Mouse (Mus musculus) C2C12 (cell line): ENCODE data around the gene Diras2.

Experiments used
- CEBPB ChIP-seq: IDR thresholded peaks from one replicate; pipeline ENCODE4 v1.6.1; 2011; ENCODE audit warnings: low read depth, mild to moderate bottlenecking, control low read depth, moderate library complexity
- CTCF ChIP-seq: IDR thresholded peaks from one replicate; pipeline ENCODE4 v1.5.1; 2011; ENCODE audit not compliant: control insufficient read depth, insufficient read depth, insufficient read length
- MAX ChIP-seq: IDR thresholded peaks from one replicate; pipeline ENCODE4 v1.6.1; 2011; ENCODE audit warnings: mild to moderate bottlenecking, control low read depth
- MYOD1 ChIP-seq: IDR thresholded peaks from one replicate; pipeline ENCODE4 v1.6.1; 2011; ENCODE audit warnings: low read depth; ENCODE audit not compliant: control insufficient read depth, insufficient read length
- MYOG ChIP-seq: IDR thresholded peaks from one replicate; pipeline ENCODE4 v1.6.1; 2011; ENCODE audit not compliant: control insufficient read depth, insufficient read length; ENCODE audit errors: extremely low read depth
- USF1 ChIP-seq: IDR thresholded peaks from one replicate; pipeline ENCODE4 v1.6.1; 2011; ENCODE audit warnings: low read depth, mild to moderate bottlenecking, control low read depth, moderate library complexity

DNA sequence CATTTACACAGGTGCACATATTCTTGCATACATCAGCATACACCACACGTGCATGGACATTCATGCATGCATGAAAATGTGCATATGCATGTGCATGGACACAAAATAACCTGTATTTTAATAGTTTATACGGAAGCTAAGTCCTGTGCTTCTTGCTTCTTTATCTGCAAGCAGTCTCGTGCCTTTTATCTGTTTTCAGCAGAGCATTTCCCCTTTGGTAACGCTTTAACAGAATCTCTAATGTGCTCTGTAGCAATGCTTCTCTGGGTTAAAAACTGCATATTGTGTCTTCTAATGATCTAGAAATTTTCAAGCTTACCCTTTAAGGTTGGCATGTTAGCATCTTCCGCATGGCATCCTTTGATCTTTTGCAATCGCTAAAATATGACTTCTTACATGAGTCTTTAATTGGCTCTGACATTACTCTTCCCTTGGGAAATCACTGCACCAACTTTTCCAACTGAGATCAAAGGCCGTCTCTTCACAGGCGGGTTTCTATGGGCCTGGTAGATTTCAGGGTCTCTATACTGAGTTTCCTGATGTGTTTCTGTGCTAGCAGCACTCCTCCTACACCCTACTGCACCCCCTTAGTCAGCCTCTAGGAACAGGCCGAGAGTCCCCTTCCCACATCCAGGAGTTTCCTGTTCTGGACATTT is 21.9 kb upstream of the Diras2 start:
- no peak for TF ChIP-seq CTCF
- TF ChIP-seq MAX, result no peak
- TF ChIP-seq CEBPB, result no peak
- TF ChIP-seq MYOD1, result no peak
- TF ChIP-seq USF1, result no peak
- TF ChIP-seq MYOG, result no peak
